Mouse (Mus musculus) mature B cell (primary cell): ENCODE measurements around the gene Rapgef2.

Experiments
- in situ Hi-C: fragments of 300-500 bp; cut with MboI; formaldehyde crosslinking; loops from 2 replicates; pipeline ENCODE4 v1.14.3; 2019

The Rapgef2 gene

DNA sequence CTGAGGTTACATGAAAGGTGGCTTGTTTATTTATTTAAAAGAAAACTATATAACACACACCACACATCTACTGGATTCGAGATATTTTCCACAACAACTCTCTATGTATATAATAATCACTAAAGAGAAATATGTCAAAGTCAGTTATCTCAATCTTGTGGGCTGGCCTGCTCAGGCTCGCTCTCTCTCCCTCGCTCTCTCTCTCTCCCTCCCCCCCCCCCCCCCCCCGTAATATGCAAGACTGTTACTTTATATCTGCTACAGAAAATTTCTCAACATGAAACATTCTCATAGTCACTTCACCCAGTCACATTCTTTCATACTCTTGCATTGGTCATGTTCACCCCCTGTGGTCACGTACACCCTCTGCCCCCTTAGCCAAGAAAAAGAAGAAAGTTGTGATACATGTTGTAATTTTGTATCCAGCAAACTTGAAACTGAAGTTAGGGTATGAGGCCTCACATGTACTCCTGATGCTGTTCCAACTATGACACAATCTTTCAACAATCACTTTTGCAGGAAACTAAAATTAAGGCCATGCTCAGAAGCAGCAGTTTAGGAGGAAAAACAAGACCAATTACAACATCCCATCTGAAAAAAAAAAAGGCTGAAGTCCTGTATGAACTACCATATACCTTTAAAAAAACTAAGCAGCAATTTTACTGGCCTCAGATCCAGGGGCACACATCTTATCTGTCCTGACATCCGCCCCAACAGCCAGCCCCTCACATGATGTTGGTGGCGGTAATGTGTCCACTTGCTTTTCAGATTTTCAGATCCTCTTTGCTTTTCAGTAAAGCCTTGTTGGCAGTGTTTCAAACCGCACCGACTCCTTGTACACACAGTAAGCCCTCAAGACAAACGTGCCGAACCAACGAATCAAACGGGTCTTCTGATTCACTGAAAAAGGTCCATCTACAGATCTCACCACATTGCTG is 52.6 kb downstream of the Rapgef2 start:
- in situ Hi-C loops, result no loop called here

DNA sequence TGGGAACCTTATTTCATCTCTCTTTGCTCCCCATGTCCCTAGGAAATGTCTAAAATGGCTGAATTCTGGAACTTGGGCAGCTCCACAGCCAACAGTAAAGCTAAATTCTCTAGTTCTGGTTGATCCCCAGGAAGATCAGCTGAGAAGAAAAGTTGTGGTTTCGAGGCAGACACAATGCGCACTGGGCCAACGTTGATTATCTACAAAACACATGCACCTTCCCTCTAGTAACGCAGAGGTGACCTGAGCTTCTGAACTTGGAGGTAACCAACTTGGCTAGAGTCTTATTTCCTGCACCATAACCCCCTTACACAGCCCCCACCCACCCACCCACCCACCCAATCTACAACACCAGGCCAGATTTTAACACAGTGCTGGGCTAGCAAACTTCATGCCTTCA is 55.6 kb downstream of the Rapgef2 start:
- in situ Hi-C loops, result no loop called here

DNA sequence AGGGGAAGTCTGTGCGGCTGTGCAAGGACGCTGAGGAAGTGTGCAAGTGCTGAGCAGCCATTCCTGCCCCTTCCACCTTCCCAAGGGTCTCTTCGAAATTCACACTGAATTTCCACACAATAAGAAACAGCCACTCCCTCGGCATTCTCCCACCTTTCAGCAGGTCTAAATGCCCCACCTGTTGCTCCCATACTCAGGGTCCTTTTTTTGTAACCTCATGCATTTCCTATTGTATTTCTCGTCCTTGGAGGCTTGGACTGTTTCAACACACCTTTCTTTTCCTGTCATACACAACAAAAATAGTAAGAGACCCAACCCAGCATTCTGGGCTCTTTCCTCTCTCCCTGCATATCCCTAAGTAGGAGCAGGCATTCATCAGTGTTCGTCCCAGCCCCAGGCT is 56.8 kb downstream of the Rapgef2 start:
- in situ Hi-C loops, result loop anchor here (10.0 kb wide), 1 partner anchor 365 kb away; the partner anchor contains the start of gene Ppid

DNA sequence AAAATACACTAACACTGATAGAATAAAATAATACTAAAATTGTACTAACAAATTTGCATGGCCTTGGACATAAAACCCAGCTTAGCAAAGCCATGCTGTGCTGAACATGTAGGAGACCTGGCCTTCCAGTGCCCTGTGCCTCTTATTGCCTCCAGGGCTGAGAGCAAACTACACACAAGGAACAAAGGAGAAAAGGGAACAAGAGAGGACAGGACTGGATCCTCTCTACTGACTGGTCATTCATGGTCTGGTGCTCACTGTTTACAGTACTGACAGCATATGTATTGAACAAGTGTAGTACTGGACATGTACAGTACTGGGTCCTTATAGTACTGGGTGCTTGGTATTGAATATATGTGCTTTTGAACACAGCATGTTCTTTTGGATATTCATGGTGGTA is 58.0 kb downstream of the Rapgef2 start:
- in situ Hi-C loops, result loop anchor here (10.0 kb wide), 1 partner anchor 366 kb away; the partner anchor contains the start of gene Ppid

DNA sequence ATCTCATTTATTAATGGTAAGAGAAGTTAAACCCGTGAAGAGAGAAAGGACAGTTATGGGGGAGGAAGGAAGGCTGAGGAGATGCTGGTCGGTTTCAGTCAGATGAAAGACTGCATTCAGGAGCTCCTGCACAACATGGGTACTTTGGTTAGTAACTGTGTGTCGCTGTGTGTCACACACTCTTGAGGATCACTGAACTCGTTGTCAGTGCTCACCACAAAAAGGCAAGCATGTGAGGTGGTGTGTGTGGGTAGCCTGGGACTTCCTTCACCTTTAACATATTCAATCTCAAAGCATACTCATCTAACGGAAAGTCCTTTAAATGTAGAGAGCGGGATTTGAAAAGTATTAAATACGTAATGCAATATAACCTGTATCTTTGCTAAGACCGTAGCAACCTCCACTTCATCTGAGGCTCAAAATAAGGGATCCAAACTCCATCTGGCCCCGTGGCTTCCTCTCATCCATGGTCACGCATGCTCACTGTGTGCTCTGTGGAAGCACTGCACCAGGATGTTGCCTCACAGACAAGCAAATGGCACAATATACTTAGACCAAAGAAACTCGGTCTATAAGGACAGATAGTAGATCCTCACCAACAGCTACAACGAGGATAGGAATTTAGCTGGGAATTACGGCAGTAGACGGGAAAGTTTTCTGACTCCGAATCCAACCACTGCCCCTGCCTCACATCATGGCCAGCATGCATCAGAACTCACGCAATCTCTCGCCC is 58.8 kb downstream of the Rapgef2 start:
- in situ Hi-C loops, result loop anchor here (10.0 kb wide), 1 partner anchor 367 kb away; the partner anchor contains the start of gene Ppid

DNA sequence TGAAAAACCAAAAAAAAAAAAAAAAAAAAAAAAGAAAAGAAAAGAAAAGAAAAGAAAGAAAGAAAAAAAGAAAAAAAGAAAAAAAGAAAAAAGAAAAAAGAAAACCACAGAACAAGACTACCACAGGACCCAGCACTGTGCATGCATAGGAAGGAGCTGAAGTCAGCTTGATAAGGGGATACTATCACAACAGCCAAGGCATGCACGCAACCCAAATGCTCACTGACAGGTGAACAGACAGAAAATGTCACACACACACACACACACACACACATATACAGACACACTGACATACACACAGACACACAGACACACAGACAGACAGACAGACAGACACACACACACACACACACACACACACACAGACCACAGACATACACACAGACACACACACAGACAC is 59.5 kb downstream of the Rapgef2 start:
- in situ Hi-C loops, result loop anchor here (10.0 kb wide), 1 partner anchor 368 kb away; the partner anchor contains the start of gene Ppid

DNA sequence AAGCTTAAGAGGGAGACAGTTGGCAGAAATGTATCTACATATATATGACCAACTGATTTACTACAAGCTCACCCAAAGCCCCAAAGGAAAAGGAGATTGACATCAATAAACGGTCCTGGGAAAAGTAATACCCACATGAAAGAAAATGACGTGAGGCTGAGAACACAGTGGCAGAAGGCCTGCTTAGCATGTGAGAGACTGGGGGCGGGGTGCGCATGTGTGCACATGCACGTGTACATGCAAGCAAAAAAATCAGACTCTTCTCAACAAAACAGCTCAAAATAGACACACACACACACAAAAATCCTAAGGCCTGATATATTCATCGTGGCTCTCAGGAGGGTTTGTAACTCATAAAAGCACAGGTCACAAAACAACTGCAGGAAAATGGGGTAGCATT is 60.4 kb downstream of the Rapgef2 start:
- in situ Hi-C loops, result loop anchor here (10.0 kb wide), 1 partner anchor 369 kb away; the partner anchor contains the start of gene Ppid

DNA sequence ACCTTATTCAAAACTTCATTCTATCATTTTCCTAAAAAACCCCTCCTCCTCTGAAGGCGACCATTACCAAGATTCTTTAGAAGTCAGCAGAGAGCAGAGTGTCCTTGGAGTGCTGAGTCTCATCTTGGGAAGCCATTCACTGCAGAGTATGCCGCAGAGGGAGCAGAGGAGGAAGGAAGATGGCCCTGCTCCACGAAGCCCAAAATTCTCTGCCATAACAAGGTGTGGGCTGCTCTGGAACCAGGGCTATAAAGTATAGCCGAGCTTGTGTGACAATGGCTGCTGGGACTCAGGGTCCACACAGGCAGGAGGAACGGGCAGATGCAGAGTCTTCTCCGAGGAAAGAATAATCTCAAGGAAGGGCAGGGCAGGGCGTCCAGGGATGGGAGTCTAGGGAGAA is 62.0 kb downstream of the Rapgef2 start:
- in situ Hi-C loops, result loop anchor here (10.0 kb wide), 1 partner anchor 370 kb away; the partner anchor contains the start of gene Ppid

DNA sequence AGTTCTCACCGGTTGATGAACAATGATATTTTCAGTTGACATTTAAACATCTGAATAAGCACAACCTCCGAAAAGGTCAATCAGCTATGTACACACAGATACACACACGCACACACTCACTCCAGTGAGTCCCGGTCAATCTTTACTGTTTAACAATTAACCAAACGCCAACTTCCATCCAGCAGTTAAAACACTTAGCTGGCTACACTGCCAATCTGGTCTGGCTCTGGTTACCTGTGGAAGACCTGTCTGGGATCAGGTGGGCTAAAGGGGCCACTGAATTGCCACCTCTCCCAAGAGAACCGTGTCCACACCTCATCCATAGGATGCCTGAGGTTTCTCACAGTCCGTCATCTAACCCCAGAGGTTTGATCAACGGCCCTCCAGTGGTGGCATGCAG is 63.0 kb downstream of the Rapgef2 start:
- in situ Hi-C loops, result loop anchor here (10.0 kb wide), 1 partner anchor 372 kb away; the partner anchor contains the start of gene Ppid

DNA sequence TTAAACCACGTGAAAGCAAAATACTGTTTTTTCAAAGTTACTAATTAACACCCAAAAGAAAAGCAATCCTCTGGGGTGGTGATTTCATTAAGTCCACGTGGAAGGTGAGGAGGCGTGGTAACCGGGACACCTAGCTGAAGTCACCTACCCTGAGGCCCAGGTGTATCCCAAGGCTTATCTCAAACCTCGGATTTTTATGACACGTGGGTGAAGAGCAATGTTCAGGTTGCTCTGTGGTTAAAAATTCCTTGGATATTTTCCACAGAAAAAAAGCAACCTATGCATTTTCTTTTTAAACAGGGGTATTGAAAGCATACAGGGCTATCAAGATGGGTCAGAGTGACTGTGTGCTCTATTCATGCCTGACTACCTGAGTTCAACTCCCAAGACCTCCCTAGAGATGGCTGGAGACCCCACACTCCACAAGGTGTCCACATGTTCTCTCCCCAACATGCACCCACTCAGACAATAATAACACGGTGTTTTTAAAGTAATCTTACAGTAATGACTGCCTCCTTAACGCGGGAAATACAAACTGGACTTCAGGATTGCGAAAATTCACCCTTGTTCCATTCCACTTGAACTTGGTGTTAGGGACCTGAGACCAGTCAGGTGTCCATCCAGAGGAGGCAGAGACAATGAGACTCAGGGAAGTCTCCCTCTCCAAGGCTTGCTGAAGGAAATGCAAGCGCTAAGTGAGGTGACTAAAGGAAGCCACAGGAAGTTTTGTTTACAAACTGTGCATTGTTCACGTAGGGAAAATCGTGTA is 63.9 kb downstream of the Rapgef2 start:
- in situ Hi-C loops, result loop anchor here (10.0 kb wide), 1 partner anchor 372 kb away; the partner anchor contains the start of gene Ppid

DNA sequence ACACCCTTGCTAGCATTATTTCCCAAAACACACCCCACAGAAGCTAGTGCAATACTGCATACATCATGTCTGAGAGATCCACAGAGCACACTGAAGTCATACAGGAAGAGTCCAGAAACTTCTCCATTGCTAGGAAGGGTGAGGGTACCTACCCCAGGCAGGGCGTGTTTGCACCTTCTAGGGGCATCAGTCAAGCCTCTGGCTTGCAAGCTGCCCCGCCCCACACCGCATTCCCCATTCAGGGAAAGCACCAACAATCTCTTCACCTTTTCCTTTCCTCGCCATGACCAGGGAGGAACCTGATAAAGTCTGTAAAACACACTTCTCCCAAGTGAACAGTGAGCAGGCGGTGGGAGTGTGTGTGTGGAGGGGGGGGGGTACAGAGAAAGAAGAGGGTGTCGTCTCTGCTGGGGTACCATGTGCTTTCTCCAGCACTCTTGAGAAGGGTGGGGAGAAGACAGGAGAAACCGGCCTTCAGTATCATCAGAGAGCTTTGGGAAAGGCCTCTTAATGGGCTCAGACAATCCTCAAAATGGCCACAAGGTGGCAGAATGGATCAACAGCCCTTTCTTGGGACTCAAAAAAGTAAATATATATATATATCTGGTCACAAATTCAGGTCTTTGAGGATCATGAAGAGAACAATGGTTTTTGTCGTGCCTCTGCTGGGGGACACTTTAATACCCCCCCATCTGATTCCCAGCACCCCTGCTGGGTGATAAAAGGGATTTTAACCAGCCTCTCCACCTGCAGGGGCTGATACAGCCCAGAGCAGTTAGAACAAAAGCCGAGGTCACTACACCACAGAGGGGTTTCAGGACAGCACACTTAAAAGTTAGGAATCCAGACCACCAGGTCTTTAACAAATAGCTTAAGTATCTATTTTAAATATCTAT is 64.8 kb downstream of the Rapgef2 start:
- in situ Hi-C loops, result loop anchor here (10.0 kb wide), 1 partner anchor 373 kb away; the partner anchor contains the start of gene Ppid

DNA sequence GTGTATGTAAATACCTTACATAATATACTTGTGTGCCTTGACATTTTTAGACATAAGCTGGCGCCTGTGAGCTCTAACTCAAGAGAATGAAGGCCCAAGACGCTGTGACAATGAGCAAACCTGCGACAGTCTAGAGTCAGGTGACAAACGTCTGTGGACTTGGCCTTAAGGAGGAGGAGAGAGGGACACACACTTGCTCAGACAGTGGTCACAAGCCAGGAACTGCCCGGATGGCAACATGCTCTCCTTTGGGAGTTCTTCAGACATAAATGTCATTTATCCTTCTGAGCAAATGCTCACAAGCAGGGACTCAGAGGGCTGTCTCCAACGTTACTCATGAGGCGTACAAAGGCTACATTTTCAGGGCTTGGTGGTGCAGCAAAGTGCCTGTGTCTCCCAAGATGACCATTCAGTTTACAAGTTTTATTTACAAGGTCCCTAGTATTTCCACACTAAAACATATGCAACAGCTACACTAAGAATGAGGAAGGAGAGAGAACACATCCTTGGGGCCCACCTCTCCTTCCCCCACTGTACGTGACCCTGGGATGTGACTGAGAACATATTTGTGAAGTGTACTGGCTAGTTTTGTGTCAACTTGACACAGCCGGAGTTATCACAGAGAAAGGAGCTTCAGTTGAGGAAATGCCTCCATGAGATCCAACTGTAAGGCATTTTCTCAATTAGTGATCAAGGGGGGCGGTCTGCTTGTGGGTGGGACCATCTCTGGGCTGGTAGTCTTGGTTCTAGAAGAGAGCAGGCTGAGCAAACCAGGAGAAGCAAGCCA is 67.0 kb downstream of the Rapgef2 start:
- in situ Hi-C loops, result no loop called here

DNA sequence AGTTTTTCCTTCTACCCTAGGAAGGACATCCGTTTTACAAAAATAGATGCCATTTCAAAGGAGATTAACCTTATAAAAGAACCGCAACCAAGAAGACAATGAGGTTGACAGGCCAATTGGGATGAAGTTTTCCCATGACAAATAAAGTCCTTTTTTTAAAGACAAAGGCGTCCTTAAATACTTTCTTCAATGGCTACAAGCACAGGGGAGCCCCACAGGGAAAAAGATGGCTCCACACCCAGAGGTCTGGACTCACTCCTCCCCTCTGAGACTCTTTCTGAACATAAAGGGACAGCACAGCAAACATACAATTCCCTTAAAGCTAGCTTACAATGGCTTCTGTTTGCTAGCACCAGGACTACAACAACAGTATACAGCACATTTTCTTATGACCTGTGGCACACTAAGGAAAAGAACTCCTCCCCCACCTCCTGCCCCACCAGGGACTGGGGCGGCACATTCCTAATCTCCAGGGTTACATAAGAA is 67.7 kb downstream of the Rapgef2 start:
- in situ Hi-C loops, result no loop called here

DNA sequence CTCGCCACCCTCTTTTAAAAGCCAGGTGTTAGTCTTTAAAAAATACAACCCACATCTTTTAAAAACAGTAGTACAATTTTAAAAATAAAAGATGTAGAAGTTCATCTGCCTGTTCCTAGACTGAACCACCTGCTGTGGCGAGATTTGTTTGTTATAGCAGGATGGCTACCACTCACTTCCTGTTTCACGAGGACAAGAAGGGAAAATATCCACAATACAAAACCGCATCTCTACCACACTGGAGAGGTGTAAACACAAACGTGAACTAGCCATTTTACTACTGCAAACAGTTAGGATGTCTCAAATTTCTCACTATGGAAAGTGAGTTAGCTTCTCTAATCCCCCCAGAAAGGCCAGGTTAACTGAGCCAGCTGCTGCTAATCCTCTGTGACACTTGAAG is 76.1 kb downstream of the Rapgef2 start:
- in situ Hi-C loops, result no loop called here

DNA sequence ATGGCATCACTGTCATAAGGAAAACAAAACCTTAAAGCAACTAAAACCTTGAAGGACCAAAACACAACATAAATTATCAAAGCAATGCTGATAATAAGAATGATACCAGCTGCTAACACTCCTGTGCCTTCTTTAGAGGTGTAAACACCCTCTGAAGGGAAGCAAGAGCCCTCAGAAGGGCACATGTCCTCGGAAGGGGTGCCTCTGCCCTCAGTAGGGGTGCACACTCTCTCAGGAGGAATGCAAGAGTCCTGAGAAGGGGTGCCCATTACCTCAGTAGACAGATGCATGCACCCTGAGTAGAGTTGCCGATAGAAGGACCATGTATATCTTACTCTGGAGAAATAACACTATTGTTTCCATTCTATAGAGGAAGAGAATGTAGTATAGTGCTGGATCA is 79.1 kb downstream of the Rapgef2 start:
- in situ Hi-C loops, result loop anchor here (10.0 kb wide), 1 partner anchor 252 kb away; no protein-coding TSS in a partner anchor

DNA sequence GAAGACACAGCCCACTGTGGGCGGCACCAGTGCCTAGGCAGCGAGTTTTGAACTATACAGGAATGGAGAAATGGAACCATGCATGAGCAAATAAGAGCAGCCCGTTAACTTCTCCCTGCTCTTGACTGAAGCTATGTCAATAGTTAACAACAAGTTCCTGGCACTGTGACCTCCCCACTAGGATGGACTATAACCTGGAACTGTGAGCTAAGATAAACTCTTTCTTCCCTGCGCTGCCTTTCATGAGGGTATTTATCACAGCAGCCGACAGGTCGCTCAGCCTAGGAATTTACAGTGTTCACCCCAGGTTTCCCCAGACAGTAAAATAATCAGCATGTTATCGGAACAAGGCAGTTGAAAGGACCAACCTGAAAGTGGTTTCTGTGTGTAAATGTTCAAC is 79.8 kb downstream of the Rapgef2 start:
- in situ Hi-C loops, result loop anchor here (10.0 kb wide), 1 partner anchor 252 kb away; no protein-coding TSS in a partner anchor

DNA sequence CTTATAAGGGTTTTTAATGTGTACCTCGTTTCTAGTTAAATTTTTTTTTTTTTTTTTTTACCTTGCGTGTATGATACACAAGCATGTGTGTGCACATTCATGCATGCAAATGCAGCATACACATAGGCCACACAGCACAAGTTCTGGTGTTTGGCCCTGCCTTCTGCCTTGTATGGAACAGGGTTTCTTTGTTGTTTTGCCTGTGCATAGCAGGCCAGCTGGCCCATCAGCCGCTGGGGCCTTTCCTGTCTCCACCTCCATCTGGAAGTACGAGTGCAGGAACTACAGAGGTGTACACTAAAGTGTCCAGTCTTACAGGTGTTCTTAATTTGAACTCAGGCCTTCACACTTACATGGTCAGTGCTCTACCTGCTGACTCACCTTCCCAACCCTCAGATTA is 80.3 kb downstream of the Rapgef2 start:
- in situ Hi-C loops, result loop anchor here (10.0 kb wide), 1 partner anchor 251 kb away; no protein-coding TSS in a partner anchor

DNA sequence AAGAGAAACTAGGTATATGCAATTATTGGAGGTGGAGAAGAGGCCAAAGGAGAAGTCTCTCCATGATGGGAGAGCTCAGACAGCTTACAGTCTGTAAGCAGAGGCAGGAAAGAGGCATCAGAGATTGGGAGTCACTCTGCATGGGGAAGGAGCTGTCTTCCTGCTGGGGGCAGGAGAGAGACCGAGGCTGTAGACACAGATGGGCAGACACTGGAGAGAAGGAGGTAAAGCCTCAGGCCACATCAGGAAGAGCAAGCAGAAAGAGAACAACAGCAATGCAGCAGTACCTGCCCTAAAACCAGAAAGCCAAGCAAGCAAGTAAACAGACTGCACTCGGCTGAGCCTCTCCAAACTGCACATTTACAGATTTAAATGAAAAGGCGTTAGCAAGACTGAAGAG is 81.2 kb downstream of the Rapgef2 start:
- in situ Hi-C loops, result loop anchor here (10.0 kb wide), 1 partner anchor 250 kb away; no protein-coding TSS in a partner anchor

DNA sequence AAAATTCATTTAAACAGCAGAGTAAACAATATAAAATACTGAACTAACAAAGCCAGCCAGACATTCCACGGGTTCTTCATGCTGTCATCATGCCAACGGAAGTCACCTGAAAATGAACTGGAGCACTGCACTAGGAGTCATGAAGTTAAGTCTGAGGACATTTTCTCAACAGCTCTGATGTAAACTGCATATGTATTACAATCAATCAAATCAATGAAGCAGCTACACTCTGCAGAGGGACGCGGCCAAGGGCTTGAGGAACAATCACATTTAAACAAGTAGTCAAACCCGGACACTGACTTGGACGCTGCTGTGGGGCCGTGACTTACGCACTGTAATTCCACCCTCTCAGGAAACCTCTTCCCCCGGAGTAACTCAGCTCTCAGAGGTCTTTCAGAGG is 82.1 kb downstream of the Rapgef2 start:
- in situ Hi-C loops, result loop anchor here (10.0 kb wide), 1 partner anchor 249 kb away; no protein-coding TSS in a partner anchor
